Comparison of ENCODE assay signal across 8 mouse cellular contexts in the genomic region with DNA sequence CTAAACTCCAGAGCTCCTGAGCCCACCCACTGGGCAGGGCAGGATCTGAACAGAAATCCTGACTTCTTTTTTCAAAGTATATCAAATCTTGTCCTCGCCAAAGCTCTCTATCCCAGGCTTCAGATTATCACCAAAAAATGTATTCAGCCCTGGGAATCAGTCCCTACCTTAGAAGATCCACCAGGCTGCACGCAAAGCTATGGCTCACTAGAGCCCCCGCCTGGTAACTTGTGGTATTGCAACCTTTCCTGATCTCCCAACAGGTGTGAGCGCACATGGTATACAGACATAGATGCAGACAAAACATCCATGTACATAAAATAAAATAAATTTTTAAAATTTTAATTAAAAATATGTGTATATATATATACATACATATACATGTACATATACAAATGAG. TPM values are rescaled to one million over a fixed set of nuclear protein-coding genes. Genes with fewer than 3 reads are reported as not detected.
A peak's percentile ranks its signal among the peaks of the same experiment; 100 is the strongest.
DNase-seq lines count a peak whose midpoint lies in the region; ATAC-seq lines count a peak whose summit lies in the region.

No protein-coding gene starts in this region.

- peak; percentile 94 for DNase-seq in heart, adult 11 months
- no peak for DNase-seq in heart, postnatal 25 days (ENCODE audit: low spot score)
- DNase-seq in R1 (ENCODE audit: low read depth, low spot score), result peak; percentile 86
- peak; percentile 79 to 91 for DNase-seq in cerebellum, postnatal 4 days (ENCODE audit: low spot score in 2 of 2)
- DNase-seq in heart, embryonic 10.5 days (ENCODE audit: low spot score), result peak; percentile 86
- peak; percentile 86 to 91 for DNase-seq in left cerebral cortex, postnatal 14 days (ENCODE audit: low spot score in 2 of 2)
- peak; percentile 80 for DNase-seq in neural tube, embryonic 11.5 days (ENCODE audit: low spot score)
- DNase-seq in testis, postnatal 14 days (ENCODE audit: low spot score), result peak; percentile 73

- intact Hi-C loops in heart, postnatal 25 days (cut with DNase I), result no loop called here
- intact Hi-C loops in left cerebral cortex, postnatal 14 days (cut with DNase I), result loop anchor here (5.0 kb wide), 1 partner anchor 95 kb away; no protein-coding TSS in a partner anchor

- H3K4me3 ChIP-seq in heart, embryonic 10.5 days, result no peak overlapping the region
- no peak overlapping the region for H3K4me3 ChIP-seq in neural tube, embryonic 11.5 days (ENCODE audit: low read depth, low read length)

- H3K4me1 ChIP-seq in heart, embryonic 10.5 days, result peaks cover 22% of the 10 kb centered on the region
- peaks cover 9% of the 10 kb centered on the region for H3K4me1 ChIP-seq in neural tube, embryonic 11.5 days (ENCODE audit: control insufficient read depth, insufficient read depth, low read length)

- ATAC-seq in neural tube, embryonic 11.5 days (ENCODE audit: insufficient read depth, low FRiP score, low TSS enrichment), result no peak

- no peaks in the 10 kb centered on the region for H3K9me3 ChIP-seq in heart, embryonic 10.5 days
- no peaks in the 10 kb centered on the region for H3K9me3 ChIP-seq in neural tube, embryonic 11.5 days (ENCODE audit: control insufficient read depth, low read length)

- H3K27me3 ChIP-seq in heart, embryonic 10.5 days (ENCODE audit: insufficient read depth, poor library complexity, severe bottlenecking), result no peaks in the 10 kb centered on the region
- no peaks in the 10 kb centered on the region for H3K27me3 ChIP-seq in neural tube, embryonic 11.5 days (ENCODE audit: control insufficient read depth, insufficient read depth, low read length)

- no peaks in the 10 kb centered on the region for H3K36me3 ChIP-seq in heart, embryonic 10.5 days
- H3K36me3 ChIP-seq in neural tube, embryonic 11.5 days (ENCODE audit: control insufficient read depth, insufficient read depth, low read length), result no peaks in the 10 kb centered on the region

- H3K4me2 ChIP-seq in neural tube, embryonic 11.5 days (ENCODE audit: low read depth), result no peak overlapping the region

- H3K9ac ChIP-seq in neural tube, embryonic 11.5 days (ENCODE audit: low read length), result no peak overlapping the region

- 14% methylated on average over 4 of the region's 4 CpGs for WGBS in heart, embryonic 10.5 days
- 20% methylated on average over 4 of the region's 4 CpGs for WGBS in neural tube, embryonic 11.5 days

- no peak overlapping the region for H3K27ac ChIP-seq in heart, embryonic 10.5 days
- no peak overlapping the region for H3K27ac ChIP-seq in neural tube, embryonic 11.5 days (ENCODE audit: low read depth, low read length)

RNA-seq across cellular contexts. Expression of a gene that starts 5.9 kb away (rescaled TPM):
- 10 to 100 TPM; 25.0 to 26.5 TPM for total RNA-seq in heart, postnatal 25 days (2021)
- polyA plus RNA-seq in heart, embryonic 10.5 days (2016; fragmentation: Nextera tagmentation; extraction: Ambion mirVana), result 40.4 and 58.1 TPM in 2 replicates
- total RNA-seq in left cerebral cortex, postnatal 14 days (2021), result 100 to 1,000 TPM; 134 to 140 TPM
- 34.2 and 34.7 TPM in 2 replicates for polyA plus RNA-seq in neural tube, embryonic 11.5 days (2014; fragmentation: Nextera tagmentation; extraction: Ambion mirVana)

RNA-seq across cellular contexts. Expression of a gene that starts 35.5 kb away (rescaled TPM):
- total RNA-seq in heart, postnatal 25 days (2021), result not detected
- polyA plus RNA-seq in heart, embryonic 10.5 days (2016; fragmentation: Nextera tagmentation; extraction: Ambion mirVana), result not detected in 2 replicates
- under 1 TPM in 1 of 2 experiments, not detected in 1; 0.36 TPM for total RNA-seq in left cerebral cortex, postnatal 14 days (2021)
- polyA plus RNA-seq in neural tube, embryonic 11.5 days (2014; fragmentation: Nextera tagmentation; extraction: Ambion mirVana), result not detected in 2 replicates

Comparison
In these comparisons a context has a peak if more than half of its experiments do, and no peak if none do; other contexts are left out.
1. RNA of a gene that starts 5.9 kb away (total RNA-seq): 134 to 140 TPM in left cerebral cortex, postnatal 14 days; 25.0 to 26.5 TPM in heart, postnatal 25 days; every median in the first group is over 4 times any median in the second.